Mouse (Mus musculus) cerebellum, adult 2 months (tissue): ENCODE data around the gene Megf11.

ENCODE experiments used
- CTCF ChIP-seq: fragments of 200-500 bp; IDR thresholded peaks from 2 replicates; pipeline ENCODE4 v1.5.1; 2011; ENCODE audit warnings: low read depth, mild to moderate bottlenecking, control low read depth, low read length, moderate library complexity, borderline replicate concordance; ENCODE audit not compliant: insufficient read depth
- POLR2A ChIP-seq: fragments of 200-500 bp; IDR thresholded peaks from 2 replicates; pipeline ENCODE4 v1.6.1; 2011; ENCODE audit warnings: low read length, control low read depth, borderline replicate concordance; ENCODE audit not compliant: insufficient read depth

DNA sequence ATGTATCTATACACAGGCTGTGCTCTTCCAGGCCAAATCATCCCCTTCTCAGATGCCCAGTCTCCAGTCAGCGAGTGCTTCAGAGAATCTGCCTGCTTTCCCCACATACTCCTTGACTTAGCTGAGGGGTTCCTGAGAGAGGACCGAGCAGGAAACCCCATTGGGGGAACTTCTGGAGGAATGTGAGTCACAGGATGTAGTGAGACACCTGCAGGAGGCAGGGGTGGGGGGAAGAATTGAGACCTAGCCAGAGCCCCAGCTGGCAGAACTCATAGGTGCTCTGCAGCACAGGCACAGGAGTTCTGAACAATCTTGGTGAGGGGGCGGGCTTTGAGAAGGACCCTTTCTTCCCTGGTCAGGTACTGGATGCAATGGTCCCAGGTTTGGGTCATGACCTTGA lies 35.0 kb downstream of the Megf11 start:
- no peak for TF ChIP-seq CTCF
- TF ChIP-seq POLR2A, result no peak
